Mouse (Mus musculus): ENCODE measurements around the gene Taf5l. TPM values are rescaled to one million over a fixed set of nuclear protein-coding genes. Genes with fewer than 3 reads are reported as not detected.
A peak's percentile ranks its signal among the peaks of the same experiment; 100 is the strongest.
"Not testable (repeated sequence)": the region's sequence is repeated elsewhere in the genome, so short reads cannot be mapped to it uniquely, and the experiment has no call there.

The Taf5l gene
- total RNA-seq, 1 experiment from 2014 or later: 19.7 TPM

DNA sequence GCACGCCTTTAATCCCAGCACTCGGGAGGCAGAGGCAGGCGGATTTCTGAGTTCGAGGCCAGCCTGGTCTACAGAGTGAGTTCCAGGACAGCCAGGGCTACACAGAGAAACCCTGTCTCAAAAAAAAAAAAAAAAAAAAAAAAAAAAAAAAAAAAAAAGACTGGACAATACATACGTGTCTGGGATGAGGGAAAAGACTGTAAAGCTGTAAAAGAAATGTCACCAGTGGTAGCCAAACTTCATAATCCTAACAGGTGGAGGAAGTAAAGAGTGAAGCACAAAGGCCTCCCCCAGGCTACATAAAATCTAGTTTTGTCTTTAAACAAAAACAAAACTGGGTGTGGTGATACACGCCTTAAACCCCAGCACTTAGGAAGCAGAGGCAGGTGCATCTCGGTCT, 6.9 kb downstream of the Taf5l start:
- not testable (repeated sequence) for DNase-seq

DNA sequence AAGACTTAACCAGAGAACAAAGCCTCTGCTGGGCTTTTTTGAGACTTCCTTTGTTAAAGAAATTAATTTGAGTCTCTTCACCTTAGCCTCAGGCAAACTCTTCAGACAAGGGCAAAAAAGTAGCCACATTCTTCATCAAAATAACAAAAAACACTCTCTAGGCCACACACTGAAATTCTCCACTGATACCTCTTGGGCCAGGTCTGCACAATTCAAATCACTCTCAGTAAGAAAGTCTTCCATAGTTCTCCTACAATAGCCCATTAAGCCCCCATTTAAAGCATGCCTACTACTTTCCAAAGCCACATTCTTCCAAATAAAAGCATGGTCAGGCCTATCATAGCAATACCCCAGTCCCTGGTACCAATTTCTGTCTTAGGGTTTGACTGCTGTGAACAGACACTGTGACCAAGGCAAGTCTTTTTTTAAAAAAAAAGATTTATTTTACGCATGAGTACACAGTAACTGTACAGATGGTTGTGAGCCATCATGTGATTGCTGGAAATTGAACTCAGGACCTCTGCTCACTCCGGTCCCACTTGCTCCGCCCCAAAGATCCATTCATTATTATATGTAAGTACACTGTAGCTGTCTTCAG, 9.1 kb downstream of the Taf5l start:
- DNase-seq: no peak

DNA sequence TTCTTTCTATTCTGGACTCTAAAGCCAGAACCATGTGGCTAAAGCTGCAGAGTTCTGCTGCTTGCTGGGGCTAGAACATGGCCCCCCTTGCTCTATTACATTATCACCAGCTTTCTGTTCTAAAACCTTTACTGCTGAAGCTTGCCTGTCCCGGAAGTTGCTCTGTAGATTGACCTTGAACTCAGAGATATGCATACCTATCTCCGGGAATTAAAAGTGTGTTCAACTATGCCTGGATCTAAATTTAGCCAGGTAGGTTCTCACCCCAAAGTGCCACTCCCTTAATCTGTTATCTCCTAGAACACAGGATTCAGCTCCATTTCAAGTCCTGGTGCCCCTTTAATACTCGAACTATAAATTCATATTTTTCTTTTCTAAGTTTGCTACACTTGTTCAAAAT, 9.6 kb downstream of the Taf5l start:
- DNase-seq: no peak

DNA sequence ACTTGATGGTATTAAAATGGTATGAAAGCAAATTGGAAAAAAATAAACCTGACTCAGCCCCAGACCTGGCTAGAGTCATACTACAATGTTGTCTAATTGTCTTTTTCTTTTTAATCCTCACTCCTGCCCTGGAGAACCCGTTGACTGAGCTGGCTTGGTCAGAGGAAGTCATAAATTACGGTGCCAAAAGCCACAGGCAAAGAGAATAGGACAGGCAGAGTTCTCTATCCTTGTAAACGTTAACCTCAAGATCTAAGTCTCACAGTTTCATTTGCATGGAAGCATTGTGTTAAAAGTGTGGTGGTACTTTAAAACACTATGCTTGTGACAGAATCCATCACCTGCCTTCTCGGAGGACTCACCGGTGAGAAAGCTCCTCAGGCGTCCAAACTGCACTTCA, 13.4 kb downstream of the Taf5l start:
- DNase-seq: no peak

DNA sequence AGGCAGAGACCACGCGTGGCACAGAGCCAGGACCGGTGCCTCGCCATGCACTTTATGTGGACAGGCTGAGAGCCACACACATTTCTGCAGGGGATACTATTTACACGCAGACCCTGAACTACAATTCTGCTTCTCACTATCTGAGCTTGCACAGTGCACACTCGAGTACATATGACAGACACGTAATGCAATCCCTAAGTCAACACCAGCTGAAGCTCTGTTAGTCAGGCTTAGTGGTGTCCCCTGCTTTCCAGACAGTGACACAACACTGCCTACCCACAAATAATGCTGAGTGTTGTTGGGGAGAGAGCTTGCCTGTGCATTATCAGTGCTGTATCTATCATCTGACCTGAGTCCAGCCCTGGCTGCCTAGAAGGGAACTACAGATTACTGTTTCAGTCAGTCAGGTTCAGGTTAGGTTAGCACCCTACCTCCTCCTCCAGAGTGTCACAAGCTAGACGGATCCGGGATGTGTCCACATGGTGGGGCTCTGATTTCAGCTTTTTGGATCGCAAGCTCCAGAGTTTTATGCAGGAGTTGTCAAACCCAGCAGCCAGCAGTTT, 18.6 kb downstream of the Taf5l start:
- no peak for DNase-seq

DNA sequence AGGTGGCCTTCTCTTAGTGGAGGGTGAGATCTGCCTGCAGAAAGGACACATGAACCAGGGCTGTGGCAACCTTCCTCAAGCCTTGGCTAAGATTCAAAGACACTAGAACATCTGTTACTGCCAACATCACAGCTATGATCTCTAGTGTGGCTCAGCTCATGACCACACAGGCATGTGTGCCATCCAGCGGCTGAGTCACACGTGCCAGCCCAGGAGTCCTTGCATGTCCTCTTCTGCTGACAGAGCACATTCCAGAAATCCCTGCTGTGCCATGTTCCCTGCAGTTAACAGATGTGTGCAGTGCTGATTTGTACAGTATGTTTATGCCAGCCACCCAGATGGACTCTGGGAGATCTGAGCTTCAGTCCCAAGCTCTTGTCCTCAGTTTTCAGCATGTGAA, 21.6 kb downstream of the Taf5l start:
- peak; percentile 52 for DNase-seq

DNA sequence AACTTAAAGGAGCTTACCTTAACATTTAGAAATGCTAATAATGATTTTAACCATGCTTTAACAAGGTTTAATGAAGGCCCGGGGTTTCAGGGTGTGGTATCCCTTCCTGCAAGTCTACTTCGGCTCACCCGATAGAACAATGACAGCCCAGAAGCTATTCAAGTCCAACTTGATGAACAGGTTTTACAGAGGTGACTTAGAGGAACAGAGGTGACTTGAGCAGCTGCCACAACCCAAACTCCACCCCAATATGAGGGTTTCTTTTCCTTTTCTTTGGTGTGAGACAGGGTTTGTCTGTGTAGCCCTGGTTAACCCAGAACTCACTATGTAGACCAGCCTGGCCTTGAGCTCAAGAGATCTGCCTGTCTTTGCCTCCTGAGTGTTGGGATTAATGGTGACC, 27.2 kb downstream of the Taf5l start:
- no peak for DNase-seq

DNA sequence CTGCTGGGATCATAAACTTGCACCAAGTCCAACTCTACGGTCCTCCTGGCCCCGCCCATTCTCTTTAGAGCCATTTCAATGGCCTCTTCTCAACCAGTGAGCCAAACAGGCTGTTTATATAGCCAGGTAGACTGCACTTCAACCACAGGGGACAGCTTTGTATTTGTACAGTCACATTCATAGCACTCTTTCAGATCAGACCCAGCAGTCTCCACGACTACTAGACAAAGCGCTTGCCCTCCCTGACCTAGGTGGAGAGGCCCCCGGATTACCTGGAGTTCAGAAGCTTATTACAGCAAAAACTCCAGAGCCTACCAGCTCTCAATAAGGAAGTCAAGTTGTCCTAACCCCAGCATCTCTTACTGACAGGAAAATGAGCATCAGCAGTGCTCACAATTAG, 27.6 kb downstream of the Taf5l start:
- no peak for DNase-seq

DNA sequence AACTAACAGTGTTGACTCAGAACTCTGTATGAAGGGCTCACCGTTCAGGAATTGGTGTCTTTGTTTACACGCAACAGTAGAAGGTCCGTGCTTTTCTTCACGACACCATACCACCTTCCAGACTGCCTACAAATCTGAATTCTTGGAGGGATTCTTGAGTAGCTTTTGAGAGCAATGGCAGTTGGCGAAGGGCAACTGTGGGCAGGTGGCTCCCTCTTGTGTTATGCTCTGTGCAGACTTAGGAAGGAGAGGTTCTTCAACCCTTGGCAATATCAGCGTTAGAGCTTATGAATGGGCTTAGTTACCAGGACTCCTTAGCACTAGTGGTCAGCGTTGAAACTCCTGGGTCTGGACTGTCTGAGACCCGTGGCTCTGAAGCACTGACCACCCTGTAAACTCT, 28.6 kb downstream of the Taf5l start:
- no peak for DNase-seq

DNA sequence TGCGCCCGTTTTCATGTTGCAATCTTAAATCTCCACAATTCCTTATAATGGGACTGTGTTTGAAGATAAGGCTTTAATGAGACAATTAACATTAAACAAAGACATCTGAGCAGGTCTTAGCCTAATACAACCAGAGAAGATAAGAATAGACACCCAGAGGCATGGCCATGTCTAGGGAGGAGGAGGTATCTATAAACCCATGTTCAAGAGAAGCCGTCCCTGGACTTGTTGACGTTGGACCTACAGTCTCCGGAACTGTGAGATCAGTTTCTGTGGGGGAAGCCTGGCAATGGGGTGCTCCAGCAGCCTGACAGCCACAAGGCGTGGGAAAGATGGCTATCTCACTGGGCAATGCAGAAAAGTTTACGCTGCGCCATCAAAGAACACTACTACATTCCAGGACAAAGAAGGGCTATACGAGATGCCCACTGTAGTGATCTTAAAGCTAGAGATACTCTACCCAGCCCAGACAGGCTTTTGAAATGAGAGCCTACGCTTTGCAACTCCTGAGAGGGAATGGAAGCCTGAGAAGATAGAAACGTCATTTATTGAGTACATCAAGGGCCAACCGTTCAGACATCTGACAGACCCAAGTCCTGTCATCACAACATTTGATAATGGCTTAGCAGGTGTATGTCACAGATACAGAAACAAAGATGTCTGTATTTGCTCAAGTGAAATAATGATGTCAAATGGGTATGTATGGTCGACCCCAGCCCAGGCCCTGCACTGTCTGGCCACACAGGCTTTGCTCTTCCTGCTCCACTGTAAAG, 30.7 kb downstream of the Taf5l start:
- DNase-seq: no peak

DNA sequence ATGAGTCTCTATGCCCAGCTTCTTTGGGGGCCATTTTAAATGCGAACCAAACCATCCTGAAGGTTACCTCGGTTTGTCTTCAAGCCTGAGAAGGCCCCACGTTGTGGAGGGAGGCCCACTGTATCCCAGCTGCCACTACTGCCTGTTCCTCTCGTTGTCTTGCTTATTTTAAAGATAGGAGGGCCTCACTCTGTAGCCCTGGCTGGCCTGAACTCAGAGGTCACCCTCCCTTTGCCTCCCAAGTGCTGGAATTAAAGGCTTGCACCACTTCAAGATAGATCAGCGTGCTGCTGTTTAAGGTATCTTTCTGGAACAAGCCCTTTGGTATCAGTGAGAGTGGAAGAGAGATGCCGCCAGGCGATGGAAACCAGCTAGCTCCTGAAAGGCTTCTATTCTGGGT, 32.1 kb downstream of the Taf5l start:
- no peak for DNase-seq

DNA sequence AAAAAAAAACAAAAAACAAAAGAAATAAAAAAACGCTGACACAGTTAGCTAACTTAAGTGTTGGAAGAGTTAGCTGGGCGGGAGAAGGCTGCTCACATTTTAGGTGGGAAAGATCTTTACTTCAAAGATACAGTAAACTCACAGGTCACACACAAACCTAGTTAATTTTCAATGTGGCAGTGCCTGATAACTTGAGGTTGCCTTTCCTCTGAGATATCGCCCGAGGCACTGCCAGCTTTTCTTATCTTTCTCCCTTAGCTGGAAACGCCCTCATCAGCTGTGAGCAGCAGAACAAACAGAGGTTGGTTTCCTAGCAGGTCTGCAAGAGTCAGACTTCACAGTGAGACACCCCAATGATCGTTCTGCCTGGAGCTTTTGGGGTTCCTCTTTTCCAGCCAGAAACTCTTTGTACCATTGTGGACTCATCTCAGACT, 32.6 kb downstream of the Taf5l start:
- DNase-seq: no peak

DNA sequence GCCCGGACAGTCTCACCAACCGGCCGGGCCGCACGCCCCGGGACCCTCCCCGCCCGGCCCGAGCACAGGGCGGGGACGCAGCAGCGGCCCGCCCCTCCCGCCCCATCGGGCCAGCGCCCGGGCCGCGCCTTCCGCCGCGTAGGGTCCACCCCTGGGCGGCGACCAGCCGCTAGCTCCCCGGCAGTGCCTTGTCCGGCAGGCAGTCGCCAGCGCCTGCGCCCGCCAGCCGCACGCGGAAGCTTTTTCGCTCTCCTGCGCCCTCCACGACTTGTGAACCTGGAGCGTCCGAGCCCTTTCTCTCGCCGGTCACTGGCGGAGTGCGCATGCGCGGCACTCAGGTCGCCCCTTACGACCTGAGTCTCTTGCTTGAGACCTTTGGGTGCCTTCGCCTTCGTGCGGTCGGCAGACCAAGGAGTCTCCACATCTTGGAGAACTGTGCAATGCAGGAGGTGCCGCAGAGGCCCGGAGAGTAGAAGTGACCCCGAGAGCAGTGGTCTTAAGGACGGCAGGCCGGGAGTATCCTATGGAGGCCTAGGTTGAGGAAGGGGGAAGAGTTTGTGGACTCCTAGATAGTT, 38.3 kb downstream of the Taf5l start, which contains the start of gene Abcb10:
Gene Abcb10 (minus strand): TSS at position 297 of the 575 bp plus-strand sequence.
- DNase-seq: peak; percentile 91

DNA sequence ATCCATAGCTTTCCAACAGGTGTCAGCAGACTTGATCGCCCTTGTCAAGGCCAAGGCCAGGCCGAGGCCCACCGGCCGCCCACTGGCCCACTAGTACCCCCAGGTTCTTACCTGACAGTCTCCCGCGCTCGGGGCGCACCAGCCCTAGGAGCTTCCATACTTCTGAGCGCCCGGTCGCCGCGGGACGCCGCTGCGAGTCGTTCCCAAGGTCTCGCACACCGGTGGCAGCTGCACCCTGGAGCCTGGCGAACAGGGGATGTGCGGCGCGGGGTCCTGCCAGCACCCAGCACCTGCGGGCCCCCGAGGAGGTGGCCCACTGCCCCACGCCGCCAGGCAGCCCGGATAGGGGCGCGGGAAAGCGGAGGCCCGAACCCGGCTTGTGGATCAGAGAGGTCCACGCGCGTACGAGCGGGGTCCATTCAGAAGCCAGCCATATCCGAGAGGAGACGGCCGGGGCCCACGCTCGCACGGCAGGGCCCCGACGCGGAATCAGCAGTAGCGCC, 38.9 kb downstream of the Taf5l start:
- DNase-seq: peak; percentile 31

DNA sequence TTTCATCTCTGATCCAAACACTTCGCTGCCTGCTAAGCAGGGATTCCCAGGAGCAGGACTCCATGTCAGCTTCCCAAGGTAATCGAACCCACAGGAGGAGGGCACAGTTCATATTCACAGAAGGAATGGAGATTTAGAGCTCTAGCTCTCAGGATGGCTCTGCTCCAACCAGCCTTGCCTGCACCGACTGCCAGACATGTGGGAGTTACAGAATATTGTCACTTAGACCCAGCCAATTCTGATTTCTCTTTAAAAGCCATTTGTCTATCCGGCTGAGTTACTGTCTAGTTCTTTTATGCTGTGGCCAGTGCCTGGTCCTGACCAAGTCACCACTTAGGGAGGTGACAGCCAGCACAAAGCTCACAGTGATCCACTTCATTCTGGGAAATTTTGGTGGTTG, 39.5 kb downstream of the Taf5l start:
- DNase-seq: no peak

DNA sequence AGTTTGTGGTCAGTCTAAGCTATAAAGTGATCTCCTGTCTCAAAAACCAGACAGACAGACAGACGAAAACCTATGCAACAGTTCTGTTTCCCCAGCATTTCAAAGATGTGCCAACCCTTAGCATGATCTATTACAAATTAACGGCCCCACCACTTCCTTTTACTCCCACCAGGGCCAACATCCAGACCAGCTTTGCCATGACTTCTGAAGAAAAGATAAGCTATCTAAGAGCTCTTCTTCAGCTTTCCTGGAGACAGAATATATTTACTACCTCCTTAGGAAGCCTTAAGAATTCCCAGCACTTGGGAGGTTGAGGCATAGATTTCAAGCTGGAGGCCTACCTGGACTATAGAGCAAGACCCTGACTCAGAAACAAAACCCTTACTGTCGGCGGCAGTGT, 41.0 kb downstream of the Taf5l start:
- DNase-seq: no peak

DNA sequence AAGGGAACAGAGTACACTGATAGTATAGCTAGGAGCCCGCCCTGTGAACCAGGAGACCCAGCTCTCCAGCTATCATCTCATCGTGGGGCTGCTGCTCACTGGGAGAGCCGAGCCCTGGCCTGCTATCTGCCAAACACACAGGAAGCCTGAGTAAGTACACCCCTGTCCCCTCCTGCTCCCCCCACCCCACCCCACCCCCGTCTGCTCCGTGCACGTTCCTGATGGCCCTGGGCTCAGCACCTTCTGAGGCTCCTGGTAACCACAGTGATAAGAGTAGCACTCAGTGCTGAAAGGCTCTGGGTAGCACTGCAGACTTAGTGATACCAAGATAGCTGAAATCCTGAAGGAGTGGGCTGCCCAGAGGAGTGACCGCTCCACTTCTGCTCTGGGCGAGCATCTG, 42.3 kb downstream of the Taf5l start:
- no peak for DNase-seq

DNA sequence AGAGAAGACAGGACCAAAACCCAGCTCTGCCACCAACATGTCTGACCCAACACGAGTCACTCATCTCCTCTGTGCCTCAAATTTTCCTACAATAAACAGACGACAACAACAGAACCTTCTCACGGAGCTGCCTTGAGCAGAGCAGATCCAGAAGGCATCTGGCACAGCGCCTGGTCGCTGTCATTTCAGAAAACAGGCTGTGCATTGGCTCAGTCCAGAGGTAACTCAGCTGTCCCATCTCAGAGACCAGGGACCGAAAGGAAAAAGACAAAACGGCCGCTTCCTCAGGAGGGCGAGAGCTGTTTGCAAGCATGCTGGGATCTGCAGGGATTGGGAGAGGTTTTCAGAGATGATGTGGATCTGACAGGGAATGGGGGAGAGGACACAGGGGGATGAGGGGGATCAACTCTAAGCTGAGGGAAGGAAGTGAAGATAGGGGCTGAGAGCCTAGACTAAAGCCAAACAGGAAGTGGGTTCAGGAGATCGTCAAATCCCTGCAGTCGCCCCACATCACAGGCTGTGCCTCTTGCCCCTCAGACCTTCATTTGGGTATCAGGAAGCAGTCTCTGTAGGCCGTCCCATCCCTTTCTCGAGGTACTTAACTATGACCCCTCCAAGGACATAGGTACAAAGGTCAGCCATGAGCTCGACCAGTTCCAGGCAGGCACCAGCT, 42.9 kb downstream of the Taf5l start:
- DNase-seq: peak; percentile 25

DNA sequence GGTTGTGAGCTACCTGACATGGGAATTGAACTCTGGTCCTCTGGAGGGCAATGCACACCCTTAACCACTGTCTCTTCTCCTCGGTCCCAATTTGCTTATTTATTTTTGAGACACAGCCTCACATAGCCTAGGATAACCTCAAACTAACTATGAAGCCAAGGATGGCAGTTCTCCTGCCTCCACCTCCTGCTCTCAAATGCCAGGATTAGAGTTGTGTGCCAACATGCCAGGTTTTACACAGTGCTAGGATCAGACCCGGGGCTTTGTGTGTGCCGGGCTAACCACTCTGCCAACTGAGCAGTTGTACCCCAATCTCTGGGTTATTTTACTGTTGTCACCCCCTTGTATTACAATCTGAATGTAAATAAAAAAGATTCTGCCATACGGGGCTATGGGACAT, 43.7 kb downstream of the Taf5l start:
- no peak for DNase-seq

DNA sequence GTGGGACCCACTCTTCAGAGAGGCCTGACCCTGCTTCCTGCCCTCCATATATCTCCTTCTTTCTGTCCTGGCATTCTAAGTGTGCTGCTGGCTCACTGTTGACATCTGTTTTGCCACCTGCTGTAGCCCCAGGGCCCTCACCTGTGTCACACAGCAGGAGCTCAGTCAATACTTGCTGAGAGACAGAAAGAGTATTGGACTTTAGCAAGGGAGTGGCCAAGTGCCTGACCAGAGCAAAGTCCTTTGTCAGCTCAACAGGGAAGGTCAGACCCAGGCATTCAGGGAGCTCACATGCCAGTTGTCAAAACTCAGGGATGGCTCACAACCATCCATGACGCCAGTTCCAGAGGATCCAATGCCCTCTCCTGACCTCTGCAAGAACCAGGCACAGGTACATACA, 47.7 kb downstream of the Taf5l start:
- DNase-seq: no peak

DNA sequence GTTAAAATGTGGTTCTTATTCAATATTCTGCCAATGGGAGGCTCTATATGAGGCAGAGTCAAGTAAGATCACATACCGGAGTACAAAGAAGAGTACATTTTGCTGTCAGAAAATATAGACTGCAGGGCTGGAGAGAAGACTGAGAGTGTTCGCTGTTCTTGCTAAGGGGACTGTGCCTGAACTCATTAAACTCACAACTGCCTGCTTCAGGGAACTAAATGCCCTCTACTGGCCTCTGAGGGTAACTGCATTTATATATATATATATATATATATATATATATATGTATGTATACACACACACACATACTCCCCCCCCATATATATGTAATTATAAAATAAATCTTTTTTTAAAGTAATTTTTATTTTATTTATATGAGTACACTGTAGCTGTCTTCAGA, 54.3 kb downstream of the Taf5l start:
- no peak for DNase-seq

DNA sequence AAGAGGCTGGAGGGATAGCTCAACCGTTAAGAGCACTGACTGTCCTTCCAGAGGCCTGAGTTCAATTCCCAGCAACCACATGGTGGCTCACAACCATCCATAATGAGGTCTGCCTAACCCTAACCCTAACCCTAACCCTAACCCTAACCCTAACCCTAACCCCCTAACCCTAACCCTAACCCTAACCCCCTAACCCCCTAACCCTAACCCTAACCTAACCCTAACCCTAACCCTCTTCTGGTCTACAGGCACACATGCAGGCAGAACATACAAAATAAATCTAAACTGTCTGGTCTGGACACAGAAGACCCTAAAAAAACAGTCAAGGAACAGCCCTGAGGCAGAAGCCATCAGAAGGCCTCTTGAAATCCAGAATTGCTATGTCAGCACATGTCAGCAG, 59.8 kb downstream of the Taf5l start:
- DNase-seq: no peak

DNA sequence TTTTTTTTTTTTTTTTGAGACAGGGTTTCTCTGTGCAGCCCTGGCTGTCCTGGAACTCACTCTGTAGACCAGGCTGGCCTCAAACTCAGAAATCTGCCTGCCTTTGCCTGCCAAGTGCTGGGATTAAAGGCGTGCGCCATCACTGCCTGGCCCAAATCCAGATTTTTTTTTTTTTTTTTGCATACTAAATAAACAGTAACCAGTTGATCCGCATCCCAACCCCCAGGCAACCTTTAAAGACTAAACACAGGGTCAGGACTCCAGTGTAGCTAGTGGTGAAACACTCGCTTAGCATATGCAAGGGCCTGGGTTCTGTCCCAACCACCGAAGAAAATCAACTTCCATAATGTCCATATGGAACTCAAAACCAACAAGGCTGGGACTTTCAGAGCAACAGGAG, 60.6 kb downstream of the Taf5l start:
- not testable (repeated sequence) for DNase-seq
